Mouse (Mus musculus) erythroblast, embryonic 14.5 days (primary cell): ENCODE data around the gene Arfgef2. TPM values are rescaled to one million over a fixed set of nuclear protein-coding genes. Genes with fewer than 3 reads are reported as not detected.

Source experiments
- H3K27me3 ChIP-seq: 2 replicates; pipeline ENCODE4 v1.6.1; 2012; ENCODE audit warnings: inconsistent platforms; ENCODE audit not compliant: control insufficient read depth
- H3K36me3 ChIP-seq: 2 replicates; pipeline ENCODE4 v1.6.1; 2012; ENCODE audit warnings: mild to moderate bottlenecking, inconsistent platforms; ENCODE audit not compliant: control insufficient read depth
- H3K4me1 ChIP-seq: 2 replicates; pipeline ENCODE4 v1.6.1; 2012; ENCODE audit warnings: inconsistent platforms; ENCODE audit not compliant: control insufficient read depth
- H3K4me3 ChIP-seq: replicated peaks from 2 replicates; pipeline ENCODE3; 2012; ENCODE audit warnings: moderate library complexity, mild to moderate bottlenecking, inconsistent platforms
- H3K9me3 ChIP-seq: 2 replicates; pipeline ENCODE4 v1.6.1; 2012; ENCODE audit warnings: low read length, inconsistent platforms, mixed read lengths; ENCODE audit not compliant: control insufficient read depth
- GATA1 ChIP-seq: IDR thresholded peaks from 2 replicates; pipeline ENCODE4 v1.6.1; 2012; ENCODE audit warnings: low read length, inconsistent platforms, mixed read lengths
- TAL1 ChIP-seq: IDR thresholded peaks from 3 replicates; pipeline ENCODE4 v1.6.1; 2012; ENCODE audit warnings: low read length, inconsistent platforms, mixed read lengths
- polyA plus RNA-seq: library from polyadenylated mRNA; stranded (reverse); fragments of >175 nt; gene quantifications from 2 replicates; pipeline ENCODE4 v1.2.3, GENCODE M21; 2012

Arfgef2 gene
- polyA plus RNA-seq, 1 experiment: 0.48 TPM

GRCm38 (mm10) chr2:166822119-166822826, 16.9 kb downstream of the Arfgef2 start:
- no peaks in the 10 kb centered on the region for H3K9me3 ChIP-seq
- H3K4me3 ChIP-seq: no peak overlapping the region
- H3K4me1 ChIP-seq: peaks cover 54% of the 10 kb centered on the region

GRCm38 (mm10) chr2:166822901-166823300, 17.5 kb downstream of the Arfgef2 start:
- Histone ChIP-seq H3K36me3 (peaks cover 35% of the 10 kb centered on the region), H3K4me1 (peaks cover 49% of the 10 kb centered on the region)

More at GRCm38 (mm10) chr2:166822119-166822826, 16.9 kb downstream of the Arfgef2 start:
- no peak for TF ChIP-seq TAL1
- no peak for TF ChIP-seq GATA1
- H3K27me3 ChIP-seq: no peaks in the 10 kb centered on the region
- peaks cover 30% of the 10 kb centered on the region for H3K36me3 ChIP-seq

GRCm38 (mm10) chr2:166824386-166824785, 19.0 kb downstream of the Arfgef2 start:
- H3K36me3 ChIP-seq: peaks cover 36% of the 10 kb centered on the region
- no peak for TF ChIP-seq GATA1
- no peak for TF ChIP-seq TAL1
- no peaks in the 10 kb centered on the region for H3K27me3 ChIP-seq
- no peak overlapping the region for H3K4me3 ChIP-seq
- H3K4me1 ChIP-seq: peaks cover 34% of the 10 kb centered on the region
- H3K9me3 ChIP-seq: no peaks in the 10 kb centered on the region

More at GRCm38 (mm10) chr2:166822901-166823300, 17.5 kb downstream of the Arfgef2 start:
- no peaks in the 10 kb centered on the region for H3K9me3 ChIP-seq
- TF ChIP-seq TAL1: no peak
- TF ChIP-seq GATA1: no peak
- no peaks in the 10 kb centered on the region for H3K27me3 ChIP-seq
- no peak overlapping the region for H3K4me3 ChIP-seq

- H3K36me3 ChIP-seq: peaks cover 42% of the 10 kb centered on the region
- TF ChIP-seq TAL1: no peak
- no peak for TF ChIP-seq GATA1
- H3K4me1 ChIP-seq: peaks cover 28% of the 10 kb centered on the region
Measured at GRCm38 (mm10) chr2:166824998-166825397, 19.6 kb downstream of the Arfgef2 start.

GRCm38 (mm10) chr2:166826491-166827224, 21.3 kb downstream of the Arfgef2 start:
- TF ChIP-seq TAL1 (no peak), GATA1 (no peak)
- H3K36me3 ChIP-seq: peaks cover 48% of the 10 kb centered on the region
- H3K9me3 ChIP-seq: no peaks in the 10 kb centered on the region
- no peaks in the 10 kb centered on the region for H3K27me3 ChIP-seq
- peaks cover 12% of the 10 kb centered on the region for H3K4me1 ChIP-seq
- no peak overlapping the region for H3K4me3 ChIP-seq

More at GRCm38 (mm10) chr2:166824998-166825397, 19.6 kb downstream of the Arfgef2 start:
- no peak overlapping the region for H3K4me3 ChIP-seq
- no peaks in the 10 kb centered on the region for H3K27me3 ChIP-seq
- no peaks in the 10 kb centered on the region for H3K9me3 ChIP-seq

- no peaks in the 10 kb centered on the region for H3K9me3 ChIP-seq
- no peak for TF ChIP-seq GATA1
- TF ChIP-seq TAL1: no peak
- H3K27me3 ChIP-seq: no peaks in the 10 kb centered on the region
- peaks cover 3% of the 10 kb centered on the region; the same call in 1 of the 2 replicates for H3K4me1 ChIP-seq
- peaks cover 48% of the 10 kb centered on the region for H3K36me3 ChIP-seq
- no peak overlapping the region for H3K4me3 ChIP-seq
Measured at GRCm38 (mm10) chr2:166828306-166828705, 22.9 kb downstream of the Arfgef2 start.

GRCm38 (mm10) chr2:166830350-166830749, 25.0 kb downstream of the Arfgef2 start:
- H3K27me3 ChIP-seq: no peaks in the 10 kb centered on the region
- H3K9me3 ChIP-seq: no peaks in the 10 kb centered on the region
- H3K36me3 ChIP-seq: peaks cover 67% of the 10 kb centered on the region
- H3K4me1 ChIP-seq: no peaks in the 10 kb centered on the region
- H3K4me3 ChIP-seq: no peak overlapping the region
- TF ChIP-seq TAL1 (no peak), GATA1 (no peak)

- TF ChIP-seq GATA1 (no peak), TAL1 (no peak)
- H3K36me3 ChIP-seq: peaks cover 76% of the 10 kb centered on the region
Measured at GRCm38 (mm10) chr2:166834091-166834490, 28.7 kb downstream of the Arfgef2 start.

GRCm38 (mm10) chr2:166834796-166835195, 29.4 kb downstream of the Arfgef2 start:
- H3K4me3 ChIP-seq: no peak overlapping the region
- no peaks in the 10 kb centered on the region for H3K4me1 ChIP-seq
- TF ChIP-seq GATA1 (no peak), TAL1 (no peak)
- no peaks in the 10 kb centered on the region for H3K27me3 ChIP-seq
- no peaks in the 10 kb centered on the region for H3K9me3 ChIP-seq
- peaks cover 74% of the 10 kb centered on the region for H3K36me3 ChIP-seq

More at GRCm38 (mm10) chr2:166834091-166834490, 28.7 kb downstream of the Arfgef2 start:
- H3K4me3 ChIP-seq: no peak overlapping the region
- no peaks in the 10 kb centered on the region for H3K9me3 ChIP-seq
- H3K27me3 ChIP-seq: no peaks in the 10 kb centered on the region
- no peaks in the 10 kb centered on the region for H3K4me1 ChIP-seq
